Mouse (Mus musculus) liver, postnatal 0 days (tissue): Measurements from ENCODE around the gene Aes.

Experiments used
- CTCF ChIP-seq: sonication (generic); IDR thresholded peaks from 2 replicates; pipeline ENCODE4 v1.5.1; 2016; ENCODE audit warnings: antibody characterized with exemption, low read depth
- EP300 ChIP-seq: IDR thresholded peaks from 2 replicates; pipeline ENCODE4 v1.6.1; 2016; ENCODE audit warnings: antibody characterized with exemption, low read depth, mild to moderate bottlenecking

DNA sequence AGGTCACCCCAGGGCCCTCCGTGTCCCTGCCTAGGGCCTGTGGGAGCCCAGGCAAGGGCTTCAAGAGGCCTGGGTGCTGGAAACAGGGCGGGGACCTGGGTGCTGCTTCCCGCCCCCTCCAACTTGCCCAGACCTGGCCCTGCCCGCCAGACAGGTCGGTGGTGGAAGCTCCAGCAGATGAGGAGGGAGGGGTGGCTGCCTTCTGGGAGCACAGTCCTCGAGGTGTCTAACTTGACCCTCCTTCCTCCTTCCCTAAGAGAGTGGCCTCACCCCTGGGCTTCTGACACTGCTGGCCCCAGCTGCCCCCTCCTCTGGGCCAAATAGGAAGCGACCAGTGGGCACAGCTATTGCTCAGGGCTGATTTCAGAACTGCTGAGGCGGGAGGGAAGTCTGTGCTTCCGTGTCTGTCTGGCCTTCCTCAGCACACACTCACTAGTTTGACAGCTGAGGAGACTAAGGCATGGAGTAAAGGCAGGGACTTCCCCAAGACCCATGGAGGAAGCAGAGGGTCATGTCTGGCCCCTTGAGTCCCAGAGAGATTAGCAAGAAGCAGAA, 35.2 kb upstream of the Aes start, which contains the start of gene Gna15:
- TF ChIP-seq CTCF (peak; percentile 39), EP300 (no peak)
